Mouse (Mus musculus) layer of hippocampus, adult 9-11 months (tissue): Measurements from ENCODE around the gene Pde3b.
A peak's percentile ranks its signal among the peaks of the same experiment; 100 is the strongest.
"Not testable (repeated sequence)": the region's sequence is repeated elsewhere in the genome, so short reads cannot be mapped to it uniquely, and the experiment has no call there.

Experiments
- DNase-seq: peaks from one replicate; pipeline ENCODE4 v3.0.0; 2022

The Pde3b gene

DNA sequence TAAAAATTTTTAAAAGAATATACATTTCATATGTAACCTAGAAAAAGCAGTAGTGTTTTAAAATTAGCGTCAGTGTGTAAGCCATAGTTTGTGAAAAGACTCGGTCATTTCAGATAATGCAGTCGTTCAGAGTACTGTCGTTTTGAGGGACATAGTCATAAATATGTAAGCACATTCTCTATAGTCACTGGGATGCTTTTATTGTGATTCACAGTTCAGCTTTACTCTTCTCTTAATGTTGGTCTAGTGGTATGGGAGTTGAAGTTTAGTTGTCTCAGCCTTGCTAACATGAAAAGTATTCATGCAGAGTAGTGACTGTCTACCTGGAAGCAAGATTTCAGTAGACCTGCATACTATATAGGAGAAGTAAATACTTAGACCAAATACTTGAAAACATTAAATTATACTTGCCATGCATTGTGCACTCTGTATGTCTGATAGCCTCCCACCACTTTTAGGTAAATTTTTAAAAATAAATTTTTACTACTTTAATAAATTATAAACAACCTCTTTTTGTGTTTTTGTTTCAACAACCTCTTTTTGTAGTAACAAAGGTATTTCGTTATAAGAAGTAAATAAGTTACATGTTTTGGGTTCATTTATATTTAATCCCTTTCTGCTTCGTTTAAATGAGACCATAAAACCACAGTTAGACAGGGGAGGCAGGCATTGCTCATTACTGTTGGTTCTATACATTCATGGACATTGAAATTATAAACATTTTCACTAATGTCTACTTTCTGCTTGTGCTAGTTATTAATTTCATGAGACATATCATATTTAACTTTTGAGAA is 65.3 kb downstream of the Pde3b start:
- no peak for DNase-seq

DNA sequence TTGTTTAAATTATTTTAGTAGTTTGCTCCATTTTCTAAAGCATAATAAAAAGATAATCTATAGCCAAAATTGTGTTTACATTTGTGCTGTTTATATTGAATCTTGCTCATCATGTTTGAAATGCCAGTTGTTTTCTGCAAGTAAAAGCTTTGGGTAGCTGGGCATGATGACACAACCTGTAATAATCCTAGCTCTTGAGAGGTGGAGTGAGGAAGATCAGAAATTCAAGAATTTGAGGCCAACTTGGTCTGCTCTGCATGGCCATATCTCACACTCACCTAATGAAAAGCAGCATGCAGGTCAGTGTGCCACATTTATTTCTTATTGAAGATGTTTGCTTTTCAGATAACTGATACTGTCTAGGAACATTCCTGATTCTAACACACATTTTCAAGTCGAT is 65.9 kb downstream of the Pde3b start:
- DNase-seq: no peak

DNA sequence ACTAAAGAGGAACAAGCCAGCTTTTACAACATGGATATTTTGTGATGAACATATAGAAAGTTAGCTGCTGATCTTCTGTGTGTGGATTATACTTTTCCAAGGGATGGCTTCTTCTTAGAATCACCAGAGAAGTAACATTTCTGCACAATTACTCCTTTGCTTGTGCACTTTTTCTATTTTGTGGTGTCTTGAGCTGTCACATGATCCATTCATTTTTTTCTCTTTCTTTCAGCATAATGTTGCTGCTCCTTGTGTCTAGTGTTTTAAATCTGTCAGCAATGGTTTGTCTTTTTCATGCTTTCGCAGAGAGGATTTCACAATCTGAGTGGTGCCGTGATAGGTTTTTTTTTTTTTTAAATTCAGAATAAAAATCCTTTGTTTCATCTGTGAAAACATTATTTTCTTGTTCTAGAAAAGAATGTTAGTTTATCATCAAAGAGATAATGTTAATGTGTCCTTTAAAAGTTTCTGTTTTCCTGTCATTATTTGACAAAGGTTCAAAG is 66.4 kb downstream of the Pde3b start:
- DNase-seq: no peak

DNA sequence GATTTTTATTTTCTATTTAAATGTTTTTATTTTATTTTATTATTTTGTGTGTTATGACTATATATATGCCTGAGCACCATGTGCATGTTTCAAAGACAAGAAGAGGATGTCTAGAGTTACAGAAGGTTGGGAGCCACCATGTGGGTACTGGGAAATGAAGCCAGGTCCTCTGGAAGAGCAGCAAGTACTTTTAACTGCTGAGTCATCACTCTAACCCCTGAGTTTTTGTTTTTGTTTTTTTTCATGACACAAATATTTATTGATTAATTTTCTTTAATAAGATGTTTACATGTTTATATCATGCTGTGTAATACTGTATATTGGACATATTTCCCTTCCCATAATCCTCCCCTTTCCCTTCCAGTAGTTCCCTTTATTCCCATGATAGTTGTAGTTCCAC is 77.5 kb downstream of the Pde3b start:
- DNase-seq: no peak

DNA sequence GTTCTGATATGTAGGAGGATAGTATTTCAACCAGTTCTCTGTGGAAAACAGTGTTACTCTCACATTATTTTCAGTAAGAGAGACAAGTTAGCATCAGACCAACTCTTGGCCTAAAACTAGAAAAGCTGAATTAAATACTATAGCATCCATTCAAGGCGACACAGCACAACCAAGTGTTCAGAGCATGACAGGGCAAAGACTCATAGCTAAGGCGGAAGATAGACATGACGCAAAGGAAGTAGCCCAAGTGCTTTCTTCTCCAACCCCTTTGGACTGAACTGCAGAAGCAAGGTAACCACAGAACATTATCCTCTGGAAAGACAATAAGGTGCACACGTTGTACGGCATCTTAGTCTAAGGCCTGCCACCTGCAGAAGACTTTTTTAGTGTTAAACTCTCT is 79.0 kb downstream of the Pde3b start:
- DNase-seq: no peak

DNA sequence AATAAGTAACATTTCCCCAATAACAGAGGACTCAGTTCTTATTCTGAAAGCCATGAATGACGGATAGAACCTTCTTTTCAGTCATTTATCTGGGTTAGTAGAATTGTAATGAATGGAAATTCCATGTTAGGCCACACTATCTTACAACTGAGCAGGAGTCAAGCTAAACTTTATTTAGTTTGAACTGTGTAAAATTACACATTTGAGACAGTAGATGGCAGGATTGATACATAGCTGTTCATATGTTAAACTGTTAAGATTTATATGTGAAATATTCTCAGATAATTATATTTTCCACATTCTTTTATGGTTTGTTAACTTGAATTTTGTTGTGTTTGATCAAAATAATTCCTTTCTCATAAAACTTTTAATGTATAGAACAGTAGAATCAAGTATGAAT is 84.2 kb downstream of the Pde3b start:
- no peak for DNase-seq

DNA sequence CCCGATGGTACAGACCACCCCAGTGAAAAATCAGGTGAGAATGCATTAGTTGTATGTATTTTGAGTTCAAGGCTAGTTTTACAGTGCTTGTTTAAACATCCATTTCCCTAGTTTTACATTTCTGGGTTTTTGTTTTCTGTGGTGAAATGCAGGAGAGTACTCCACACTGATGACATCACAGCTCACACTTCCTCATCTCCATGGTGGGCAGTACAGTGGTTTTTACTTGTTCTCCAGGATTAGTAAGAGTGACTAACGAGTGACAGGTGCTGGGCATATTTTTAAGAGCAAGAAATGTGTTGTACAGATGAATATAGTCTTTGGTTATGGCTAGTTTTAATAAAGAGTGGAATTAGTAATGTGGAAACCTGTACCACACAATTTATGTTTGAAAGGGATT is 93.8 kb downstream of the Pde3b start:
- no peak for DNase-seq

DNA sequence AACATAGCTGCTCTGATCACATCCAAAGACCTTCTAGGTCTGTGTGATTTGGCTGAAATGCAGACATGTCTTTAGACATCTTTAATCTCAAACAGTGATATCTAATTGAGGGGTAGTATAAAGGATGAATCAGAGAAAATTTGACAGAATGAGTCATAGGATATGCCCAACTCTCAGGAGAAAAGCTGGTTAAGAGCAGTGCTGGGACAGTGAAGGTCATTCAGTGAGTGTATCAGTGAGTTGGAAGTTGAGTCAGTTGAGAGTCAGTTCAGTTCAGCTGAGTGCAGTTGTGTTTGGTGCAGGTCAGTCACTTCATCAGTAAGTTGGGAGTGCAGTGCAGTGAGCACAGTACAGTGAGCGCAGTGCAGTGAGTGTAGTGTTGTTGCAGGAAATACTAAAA is 105.0 kb downstream of the Pde3b start:
- no peak for DNase-seq

DNA sequence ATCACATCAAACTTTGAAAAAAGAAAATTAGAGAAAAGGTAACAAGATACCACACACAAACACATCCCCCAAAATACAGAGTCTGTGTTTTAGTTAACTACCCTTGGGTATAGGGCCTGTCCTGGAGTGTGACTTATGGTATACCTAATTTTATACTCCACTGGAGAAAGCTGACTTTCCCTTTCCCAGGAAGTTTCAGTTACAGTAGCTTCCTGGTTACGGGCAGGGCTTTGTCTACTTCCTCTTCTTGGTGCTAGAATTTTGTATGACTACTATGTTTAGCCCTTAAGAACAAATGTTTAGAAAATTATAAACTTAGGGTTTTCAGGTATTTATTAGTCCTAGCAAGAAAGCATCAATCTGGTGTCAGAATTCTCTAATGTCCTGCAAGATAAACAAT is 111.2 kb downstream of the Pde3b start:
- DNase-seq: no peak

DNA sequence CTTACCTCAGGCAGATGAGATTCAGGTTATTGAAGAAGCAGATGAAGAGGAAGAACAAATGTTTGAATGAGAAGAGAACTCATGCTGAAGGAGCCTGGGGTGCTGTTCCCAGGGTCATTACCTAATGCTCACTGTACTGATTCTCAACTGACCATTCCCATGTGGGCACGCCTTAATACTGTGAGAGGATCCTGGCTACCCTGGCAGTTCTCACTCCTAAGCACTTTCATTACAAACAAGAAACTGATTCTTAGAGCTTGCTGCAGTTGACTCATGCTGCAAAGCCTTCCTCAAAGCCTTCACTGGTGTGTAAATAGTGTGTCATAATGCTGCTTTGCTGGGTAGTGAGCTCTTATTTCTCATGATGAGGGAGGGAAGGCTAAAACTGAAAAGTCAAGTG is 121.1 kb downstream of the Pde3b start:
- no peak for DNase-seq

DNA sequence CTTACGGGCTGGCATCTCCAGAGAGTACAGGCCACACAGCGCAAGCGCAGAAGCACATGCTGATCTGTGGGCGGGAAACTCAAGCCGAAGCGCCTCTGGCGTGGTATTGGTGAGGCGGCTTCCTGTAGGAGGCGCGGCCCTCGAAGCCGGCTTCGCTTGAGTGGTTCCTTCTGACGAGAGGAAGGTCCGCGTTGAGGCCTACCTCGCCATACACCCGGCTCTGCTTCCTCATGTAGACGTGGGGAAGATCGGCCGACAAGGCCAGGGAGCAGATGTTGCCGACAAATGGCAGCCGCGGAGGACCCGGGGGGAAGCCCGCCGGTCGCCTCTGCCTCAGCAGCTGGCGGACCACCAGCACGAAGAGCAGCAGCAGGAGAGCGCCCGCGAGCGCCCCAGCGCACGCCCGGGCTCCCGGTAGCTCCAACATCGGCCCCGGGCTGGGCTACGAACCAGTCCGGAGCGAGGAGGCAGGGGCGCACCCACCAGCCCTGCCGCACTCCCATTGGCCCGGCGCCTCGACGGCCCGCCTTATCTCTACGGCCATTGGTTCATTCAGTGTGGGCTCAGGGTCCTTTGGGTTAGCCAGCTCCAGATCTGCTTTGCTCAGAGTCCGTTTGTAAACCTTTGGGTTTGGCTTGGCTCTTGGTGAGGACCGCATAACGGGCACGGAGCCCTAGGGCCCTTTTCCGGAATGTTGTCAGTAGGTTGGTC is 147.6 kb downstream of the Pde3b start, which contains the start of gene Cyp2r1:
Gene Cyp2r1, minus strand, starts transcription at position 442 of the 711 bp plus-strand sequence.
- peak; percentile 92 for DNase-seq

DNA sequence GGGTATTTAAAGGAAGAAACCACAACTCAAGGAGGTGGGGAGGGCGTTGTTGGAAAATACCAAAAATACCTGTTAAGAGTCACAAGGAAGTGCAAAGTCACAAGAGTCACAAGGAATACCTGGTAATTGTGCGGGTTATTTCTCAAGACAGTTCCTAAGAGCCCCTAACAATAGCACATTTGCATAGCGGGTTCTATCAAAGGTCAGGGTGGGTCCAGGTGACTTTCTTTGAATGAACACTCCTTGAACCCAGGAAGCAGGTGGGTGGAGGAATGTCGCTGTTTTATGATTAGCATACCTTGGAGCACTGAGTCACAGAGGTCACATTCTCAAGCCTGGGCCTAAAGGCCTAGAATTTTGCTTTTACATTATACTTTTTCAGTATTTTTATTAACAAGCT is 158.8 kb downstream of the Pde3b start:
- not testable (repeated sequence) for DNase-seq

DNA sequence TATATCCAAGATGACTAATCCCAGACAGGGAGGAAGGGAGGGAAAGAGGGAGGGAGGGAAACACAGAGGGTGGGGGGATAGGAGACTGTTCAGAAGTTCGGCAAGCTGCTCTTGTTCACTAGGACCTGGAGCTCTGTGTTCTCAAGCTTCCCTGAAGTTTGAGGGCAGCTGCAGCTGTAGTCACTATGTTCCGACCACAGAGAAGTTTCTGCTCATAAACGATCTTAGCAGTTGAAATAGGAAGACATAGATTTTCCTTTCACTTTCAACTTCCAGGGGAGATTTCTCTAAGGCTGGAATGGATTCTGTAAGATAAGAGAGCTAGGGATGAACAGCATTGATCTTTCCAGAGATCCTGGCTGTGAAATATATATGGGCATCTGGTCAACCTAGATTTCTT is 161.8 kb downstream of the Pde3b start:
- no peak for DNase-seq

DNA sequence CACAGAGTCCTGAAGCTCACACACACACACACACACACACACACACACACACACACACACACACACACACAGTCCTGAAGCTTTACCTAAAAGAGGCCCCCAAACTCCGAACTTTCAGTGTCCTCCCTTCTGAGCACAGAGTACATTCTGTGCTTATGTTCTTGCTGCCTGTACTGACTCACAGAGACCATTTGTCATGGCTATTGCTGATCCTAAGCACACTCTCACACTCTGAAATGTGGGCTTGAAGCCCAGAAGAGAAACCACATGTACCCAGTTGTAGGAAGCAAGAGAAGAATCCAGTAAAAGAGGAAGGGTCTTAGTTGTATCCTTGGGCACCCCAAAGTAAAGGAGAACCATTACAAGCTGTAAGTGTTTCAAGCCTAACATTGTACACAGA is 162.6 kb downstream of the Pde3b start:
- no peak for DNase-seq

DNA sequence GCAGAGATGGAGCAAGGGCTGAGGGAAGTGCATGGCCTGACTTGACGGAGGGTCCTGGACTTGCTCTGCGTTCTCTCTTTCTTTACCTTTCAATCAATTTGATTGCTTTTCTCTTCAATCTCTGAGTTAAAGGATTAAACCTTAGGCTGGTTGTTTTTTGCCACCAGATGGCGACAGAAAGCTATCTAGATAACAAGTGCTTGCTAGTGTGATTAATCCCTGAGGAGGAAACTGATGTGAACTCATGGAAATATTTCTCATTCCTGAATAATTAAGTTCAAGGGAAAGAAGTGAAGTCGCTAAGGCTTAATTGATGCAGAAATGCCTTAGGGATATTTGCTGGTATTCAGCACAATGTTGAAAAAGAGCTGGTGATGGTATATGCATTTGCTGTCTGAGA is 165.3 kb downstream of the Pde3b start:
- DNase-seq: peak; percentile 38

DNA sequence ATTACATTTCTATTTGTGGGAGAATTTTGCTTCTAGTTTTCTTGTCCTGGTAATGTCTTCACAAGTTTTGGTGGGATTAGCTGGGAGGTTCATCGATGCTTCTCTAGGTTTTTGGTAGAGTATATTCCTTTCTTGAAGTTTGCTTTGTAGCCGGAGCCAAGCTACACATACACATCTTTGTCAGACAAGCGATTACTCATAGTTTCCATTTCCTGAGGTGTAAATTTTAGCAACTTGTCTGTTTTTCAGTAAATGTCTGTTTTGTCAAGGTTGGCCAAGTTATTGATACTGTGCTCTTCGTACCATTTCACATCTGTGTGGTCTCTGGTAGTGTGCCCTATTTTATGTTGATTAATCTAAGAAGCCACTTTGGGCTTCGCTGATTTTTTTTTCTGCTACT is 166.1 kb downstream of the Pde3b start:
- no peak for DNase-seq

DNA sequence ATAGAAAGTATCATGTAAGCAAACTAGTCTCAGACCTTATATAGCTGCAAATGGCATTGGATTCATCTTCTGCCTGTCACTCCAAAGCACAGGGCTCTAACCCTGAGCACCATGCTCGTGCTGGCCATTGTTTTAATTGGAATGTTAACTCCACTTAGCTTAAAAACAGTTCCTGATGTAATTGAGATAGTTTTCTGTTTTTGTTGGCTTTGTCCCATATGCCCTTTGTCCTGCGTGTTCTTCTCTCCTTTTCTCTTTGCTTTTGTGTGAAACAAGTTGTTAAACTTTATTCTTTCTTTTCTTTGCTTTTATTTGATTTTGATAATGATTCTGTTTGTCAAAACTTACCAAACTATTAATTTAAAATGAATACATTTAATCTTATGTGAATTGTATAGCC is 167.4 kb downstream of the Pde3b start:
- no peak for DNase-seq
